Mouse (Mus musculus) bone marrow, adult 2 months (tissue): ENCODE measurements at regions not wholly inside any gene's neighbourhood (a gene's known extent, or its start where the extent isn't known, plus 50 kb on each side); places are given as distances from the start of the nearest gene placed in this dataset.

ENCODE experiments used
- H3K27ac ChIP-seq: fragments of 200-500 bp; 2 replicates; pipeline ENCODE4 v1.5.1; 2012; ENCODE audit warnings: low read depth, mild to moderate bottlenecking, control low read depth, inconsistent platforms, low read length; ENCODE audit not compliant: control insufficient read depth, poor library complexity, insufficient read depth
- H3K4me1 ChIP-seq: fragments of 200-500 bp; 2 replicates; pipeline ENCODE4 v1.6.1; 2011; ENCODE audit warnings: low read length; ENCODE audit not compliant: control insufficient read depth, insufficient read depth
- H3K4me3 ChIP-seq: fragments of 200-500 bp; replicated peaks from 2 replicates; pipeline ENCODE3; 2011; ENCODE audit warnings: mild to moderate bottlenecking, low read depth, low read length, control low read depth; ENCODE audit not compliant: control insufficient read depth
- CTCF ChIP-seq: fragments of 200-500 bp; IDR thresholded peaks from 2 replicates; pipeline ENCODE4 v1.5.1; 2011; ENCODE audit warnings: low read length, control low read depth; ENCODE audit not compliant: control insufficient read depth, insufficient read depth
- POLR2A ChIP-seq: fragments of 200-500 bp; IDR thresholded peaks from 2 replicates; pipeline ENCODE4 v1.6.1; 2011; ENCODE audit warnings: low read depth, mild to moderate bottlenecking, control low read depth, low read length, borderline replicate concordance; ENCODE audit not compliant: control insufficient read depth
- WGBS: fragments of 180-500 bp; shearing (Covaris S2); methylation state at CpG from one replicate; pipeline ENCODE4 v1.1.7; 2018; 5-methylcytosine and 5-hydroxymethylcytosine counted together

GRCm38 (mm10) chr10:111701138-111701537 is 195.1 kb downstream of the Phlda1 start:
- 39% methylated on average over 4 of the region's 4 CpGs for WGBS
- no peak overlapping the region for H3K4me3 ChIP-seq

GRCm38 (mm10) chr10:111702435-111702834 is 196.3 kb downstream of the Phlda1 start:
- Histone ChIP-seq H3K4me1 (no peaks in the 10 kb centered on the region), H3K4me3 (no peak overlapping the region), H3K27ac (no peak overlapping the region)
- TF ChIP-seq CTCF (no peak), POLR2A (no peak)
- WGBS = 84% methylated on average over 6 of the region's 6 CpGs

More at GRCm38 (mm10) chr10:111701138-111701537, 195.1 kb downstream of the Phlda1 start:
- no peak overlapping the region; the same call in 1 of the 2 replicates for H3K27ac ChIP-seq
- H3K4me1 ChIP-seq = no peaks in the 10 kb centered on the region
- no peak for TF ChIP-seq CTCF
- TF ChIP-seq POLR2A = no peak

GRCm38 (mm10) chr10:111703447-111703846 is 197.4 kb downstream of the Phlda1 start:
- Histone ChIP-seq H3K4me1 (no peaks in the 10 kb centered on the region), H3K4me3 (no peak overlapping the region), H3K27ac (no peak overlapping the region)
- 39% methylated on average over 3 of the region's 3 CpGs for WGBS
- TF ChIP-seq POLR2A (no peak), CTCF (no peak)

- WGBS = 76% methylated on average over 5 of the region's 5 CpGs
- no peaks in the 10 kb centered on the region for H3K4me1 ChIP-seq
- H3K4me3 ChIP-seq = no peak overlapping the region
- TF ChIP-seq POLR2A (no peak), CTCF (no peak)
- no peak overlapping the region for H3K27ac ChIP-seq
Observed at GRCm38 (mm10) chr10:111711519-111712113, 205.5 kb downstream of the Phlda1 start.

- no peaks in the 10 kb centered on the region for H3K4me1 ChIP-seq
- 83% methylated on average over 7 of the region's 7 CpGs for WGBS
- H3K4me3 ChIP-seq = no peak overlapping the region
- TF ChIP-seq CTCF (no peak), POLR2A (no peak)
- H3K27ac ChIP-seq = no peak overlapping the region
Observed at GRCm38 (mm10) chr10:111712991-111713390, 206.9 kb downstream of the Phlda1 start.

- no peak for TF ChIP-seq CTCF
- TF ChIP-seq POLR2A = no peak
- H3K4me1 ChIP-seq = no peaks in the 10 kb centered on the region
- no peak overlapping the region for H3K27ac ChIP-seq
- H3K4me3 ChIP-seq = no peak overlapping the region
Observed at GRCm38 (mm10) chr10:111713676-111714075, 207.6 kb downstream of the Phlda1 start.

GRCm38 (mm10) chr10:111715172-111715571 is 209.1 kb downstream of the Phlda1 start:
- Histone ChIP-seq H3K4me1 (no peaks in the 10 kb centered on the region), H3K27ac (no peak overlapping the region), H3K4me3 (no peak overlapping the region)
- TF ChIP-seq POLR2A = no peak
- no peak for TF ChIP-seq CTCF
- WGBS = 49% methylated on average over 6 of the region's 6 CpGs

- TF ChIP-seq CTCF (no peak), POLR2A (no peak)
- Histone ChIP-seq H3K4me3 (no peak overlapping the region), H3K27ac (no peak overlapping the region), H3K4me1 (peaks cover 3% of the 10 kb centered on the region)
- 55% methylated on average over 5 of the region's 5 CpGs for WGBS
Observed at GRCm38 (mm10) chr10:111719632-111720031, 213.5 kb downstream of the Phlda1 start.

GRCm38 (mm10) chr10:111721068-111721467 is 215.0 kb downstream of the Phlda1 start:
- peaks cover 3% of the 10 kb centered on the region for H3K4me1 ChIP-seq
- H3K4me3 ChIP-seq = no peak overlapping the region
- 7% methylated on average over 5 of the region's 5 CpGs for whole genome bisulfite sequencing
- TF ChIP-seq CTCF = no peak
- TF ChIP-seq POLR2A = no peak
- no peak overlapping the region for H3K27ac ChIP-seq
